Mouse (Mus musculus) lung, adult 2 months (tissue): ENCODE measurements around the gene Rpl28.

Experiments
- CTCF ChIP-seq: fragments of 200-500 bp; IDR thresholded peaks from 2 replicates; pipeline ENCODE4 v1.5.1; 2011; ENCODE audit warnings: mild to moderate bottlenecking, low read length, control low read depth; ENCODE audit not compliant: insufficient read depth
- POLR2A ChIP-seq: fragments of 200-500 bp; IDR thresholded peaks from 2 replicates; pipeline ENCODE4 v1.6.1; 2011; ENCODE audit warnings: low read depth, mild to moderate bottlenecking, control low read depth, low read length, borderline replicate concordance; ENCODE audit errors: extremely low read depth

DNA sequence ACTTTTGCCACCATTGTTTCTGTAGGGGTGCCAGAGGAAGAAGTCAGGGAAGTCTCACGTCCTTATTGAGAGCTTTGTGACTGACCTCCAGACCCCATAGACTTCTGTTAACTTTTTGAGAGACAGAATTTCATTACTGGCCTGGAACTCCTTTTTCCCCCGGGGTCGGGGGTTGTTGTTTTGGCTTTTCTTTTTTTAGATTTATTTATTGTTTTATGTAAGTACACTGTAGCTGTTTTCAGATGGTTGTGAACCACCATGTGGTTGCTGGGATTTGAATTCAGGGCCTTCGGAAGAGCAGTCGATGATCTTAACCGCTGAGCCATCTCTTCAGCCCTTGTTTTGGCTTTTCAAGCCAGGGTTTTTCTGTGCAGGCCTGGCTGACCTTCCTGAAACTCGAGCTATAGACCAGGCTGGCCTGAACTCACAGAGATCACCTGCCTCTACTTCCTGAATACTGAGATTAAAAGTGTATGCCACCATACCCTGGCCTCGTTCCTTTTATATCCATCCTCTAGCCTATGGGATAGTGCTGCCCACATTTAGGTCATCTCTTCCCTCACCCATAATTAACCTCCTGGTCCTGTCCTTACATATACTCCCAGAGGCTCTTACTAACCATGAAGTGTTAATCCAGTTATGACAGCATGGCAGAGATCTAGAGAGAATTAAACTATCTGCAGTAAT is 20.6 kb downstream of the Rpl28 start:
- no peak for TF ChIP-seq CTCF
- no peak for TF ChIP-seq POLR2A
